Mouse (Mus musculus): ENCODE measurements around the gene Cir1. TPM values are rescaled to one million over a fixed set of nuclear protein-coding genes. Genes with fewer than 3 reads are reported as not detected.

The Cir1 gene
- total RNA-seq, 2 experiments from 2014 or later = 9.7 to 14.8 TPM

Other genes starting within 250 kb of the Cir1 start
- gene Ola1, start 93.8 kb downstream of the Cir1 start, total RNA-seq (2015) = 157 and 170 TPM in 2 replicates
- 152 and 154 TPM in 2 replicates for gene Ola1, start 93.8 kb downstream of the Cir1 start, total RNA-seq (2017)
- not detected in 2 replicates for gene Sp9, start 40.8 kb downstream of the Cir1 start, total RNA-seq (2015)
- gene Sp9, start 40.8 kb downstream of the Cir1 start, total RNA-seq (2017) = not detected in 2 replicates
- 7.5 and 13.9 TPM in 2 replicates for gene Scrn3, start 100 bp downstream of the Cir1 start, total RNA-seq (2015)
- 15.5 and 22.7 TPM in 2 replicates for gene Scrn3, start 100 bp downstream of the Cir1 start, total RNA-seq (2017)
- gene Gpr155, start 73.9 kb upstream of the Cir1 start, total RNA-seq (2015) = 1.0 and 1.1 TPM in 2 replicates
- gene Gpr155, start 73.9 kb upstream of the Cir1 start, total RNA-seq (2017) = 1.8 and 2.9 TPM in 2 replicates
- 33.6 and 39.1 TPM in 2 replicates for gene Wipf1, start 217.0 kb upstream of the Cir1 start, total RNA-seq (2015)
- 12.7 and 13.7 TPM in 2 replicates for gene Wipf1, start 217.0 kb upstream of the Cir1 start, total RNA-seq (2017)